Mouse (Mus musculus): ENCODE data around the gene Prpf3.

GRCm38 (mm10) chr3:95899800-95900524 is 44.3 kb upstream of the Prpf3 start:
- TF ChIP-seq POLR2A (IDR thresholded peaks at IDR 0.05; ENCODE audit: control insufficient read depth, extremely low read depth, insufficient read depth, low read length, poor library complexity) (no peak), CTCF (IDR thresholded peaks at IDR 0.05; ENCODE audit: borderline replicate concordance, control insufficient read depth, extremely low read depth, insufficient read depth, low read length, poor library complexity) (no peak)

Data from thymus, adult 2 months (tissue).